Mouse (Mus musculus) E14TG2a.4 (cell line): ENCODE results near the gene Rnf157.

ENCODE experiments used
- H3K27me3 ChIP-seq: 2 replicates; pipeline ENCODE4 v1.6.1; 2014; ENCODE audit warnings: low read length, control low read depth; ENCODE audit not compliant: insufficient read depth
- H3K36me3 ChIP-seq: 2 replicates; pipeline ENCODE4 v1.6.1; 2014; ENCODE audit warnings: low read length, control low read depth; ENCODE audit not compliant: insufficient read depth
- H3K4me1 ChIP-seq: replicated peaks from 2 replicates; pipeline ENCODE4 v1.6.1; 2014; ENCODE audit warnings: low read depth, low read length, control low read depth
- H3K4me3 ChIP-seq: replicated peaks from 2 replicates; pipeline ENCODE4 v1.5.1; 2014; ENCODE audit warnings: mild to moderate bottlenecking, low read length
- H3K9me3 ChIP-seq: 2 replicates; pipeline ENCODE4 v1.6.1; 2014; ENCODE audit warnings: low read length, control low read depth
- CTCF ChIP-seq: conservative IDR thresholded peaks from 2 replicates; pipeline ENCODE4 v1.5.1; 2014; ENCODE audit warnings: low read length
- NANOG ChIP-seq: IDR thresholded peaks from 2 replicates; pipeline ENCODE4 v1.6.1; 2014; ENCODE audit warnings: borderline replicate concordance, low read length, mixed read lengths
- POU5F1 ChIP-seq: IDR thresholded peaks from 2 replicates; pipeline ENCODE4 v1.6.1; 2014; ENCODE audit warnings: low read length, borderline replicate concordance

The Rnf157 gene

GRCm38 (mm10) chr11:116423214-116423613 is 10.4 kb upstream of the Rnf157 start:
- TF ChIP-seq NANOG (no peak), POU5F1 (no peak), CTCF (no peak)
- H3K4me3 ChIP-seq, result no peak overlapping the region

GRCm38 (mm10) chr11:116422562-116422961 is 9.7 kb upstream of the Rnf157 start:
- peaks cover 83% of the 10 kb centered on the region for H3K4me1 ChIP-seq
- no peaks in the 10 kb centered on the region for H3K9me3 ChIP-seq
- H3K36me3 ChIP-seq, result no peaks in the 10 kb centered on the region
- H3K27me3 ChIP-seq, result no peaks in the 10 kb centered on the region
- no peak overlapping the region for H3K4me3 ChIP-seq
- no peak for TF ChIP-seq POU5F1
- no peak for TF ChIP-seq NANOG
- TF ChIP-seq CTCF, result no peak

More at GRCm38 (mm10) chr11:116423214-116423613, 10.4 kb upstream of the Rnf157 start:
- H3K36me3 ChIP-seq, result no peaks in the 10 kb centered on the region
- H3K4me1 ChIP-seq, result peaks cover 87% of the 10 kb centered on the region
- no peaks in the 10 kb centered on the region for H3K9me3 ChIP-seq
- H3K27me3 ChIP-seq, result no peaks in the 10 kb centered on the region

DNA sequence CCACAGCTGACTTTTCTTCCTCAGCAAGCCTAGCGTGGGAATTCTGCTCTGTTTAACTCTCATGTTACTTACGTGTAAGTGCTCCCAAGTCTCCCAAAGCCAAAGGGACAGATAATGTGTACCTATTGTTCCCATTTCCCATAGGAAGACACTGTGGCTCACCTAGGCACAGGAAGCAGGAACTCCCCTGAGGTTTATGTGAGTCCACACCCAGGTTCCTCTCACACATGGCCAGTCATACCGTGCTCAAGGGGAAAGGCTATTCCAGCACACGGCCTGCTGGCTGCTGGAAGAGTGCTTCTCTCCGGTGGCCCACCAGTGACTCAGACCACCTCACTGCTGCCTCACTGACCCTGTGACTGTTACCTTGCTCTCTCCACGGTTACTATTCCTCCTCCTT is 8.3 kb upstream of the Rnf157 start:
- H3K36me3 ChIP-seq, result no peaks in the 10 kb centered on the region
- TF ChIP-seq CTCF (no peak), POU5F1 (no peak), NANOG (no peak)
- peaks cover 71% of the 10 kb centered on the region for H3K4me1 ChIP-seq
- H3K9me3 ChIP-seq, result no peaks in the 10 kb centered on the region
- no peak overlapping the region for H3K4me3 ChIP-seq
- H3K27me3 ChIP-seq, result no peaks in the 10 kb centered on the region

- Histone ChIP-seq H3K4me3 (no peak overlapping the region), H3K4me1 (peaks cover 50% of the 10 kb centered on the region), H3K36me3 (no peaks in the 10 kb centered on the region), H3K9me3 (no peaks in the 10 kb centered on the region), H3K27me3 (peaks cover 10% of the 10 kb centered on the region)
- TF ChIP-seq NANOG, result no peak
- no peak for TF ChIP-seq POU5F1
- TF ChIP-seq CTCF, result no peak
Measured at GRCm38 (mm10) chr11:116418841-116419462, 6.1 kb upstream of the Rnf157 start.

DNA sequence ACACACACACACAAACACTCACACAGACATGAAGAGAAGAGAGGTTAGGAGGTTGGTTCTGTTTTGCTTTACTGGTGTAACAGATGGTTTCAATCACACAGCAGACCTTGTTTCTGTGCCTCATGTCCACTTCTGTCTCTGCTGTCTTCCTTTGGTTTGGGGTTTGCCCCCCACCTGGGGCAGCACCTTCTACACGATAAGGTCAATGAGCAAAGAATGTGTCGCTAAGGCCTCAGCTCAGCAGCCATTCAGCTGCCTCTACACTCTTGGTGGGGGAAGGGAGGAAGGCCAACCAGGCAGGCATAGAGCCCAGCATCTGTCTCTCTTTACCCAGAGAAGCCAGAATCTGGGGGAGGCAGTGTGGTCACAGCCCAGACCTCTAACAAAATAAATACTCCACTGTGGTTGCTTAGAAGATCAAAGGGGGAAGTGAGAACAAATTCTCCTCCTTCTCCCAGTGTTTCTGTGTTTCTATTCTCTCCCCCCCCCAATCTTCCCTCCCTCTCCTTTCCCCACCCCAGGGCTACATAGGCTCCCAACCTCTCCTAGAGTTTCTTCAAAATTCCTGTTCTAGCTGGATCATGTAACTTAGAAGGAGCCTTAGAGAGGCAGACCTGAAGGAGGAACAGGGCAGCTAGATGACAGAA is 5.5 kb upstream of the Rnf157 start:
- no peak for TF ChIP-seq NANOG
- no peak for TF ChIP-seq CTCF
- TF ChIP-seq POU5F1, result no peak
- peaks cover 47% of the 10 kb centered on the region for H3K4me1 ChIP-seq
- H3K9me3 ChIP-seq, result no peaks in the 10 kb centered on the region
- H3K4me3 ChIP-seq, result no peak overlapping the region
- peaks cover 13% of the 10 kb centered on the region for H3K27me3 ChIP-seq
- no peaks in the 10 kb centered on the region for H3K36me3 ChIP-seq

DNA sequence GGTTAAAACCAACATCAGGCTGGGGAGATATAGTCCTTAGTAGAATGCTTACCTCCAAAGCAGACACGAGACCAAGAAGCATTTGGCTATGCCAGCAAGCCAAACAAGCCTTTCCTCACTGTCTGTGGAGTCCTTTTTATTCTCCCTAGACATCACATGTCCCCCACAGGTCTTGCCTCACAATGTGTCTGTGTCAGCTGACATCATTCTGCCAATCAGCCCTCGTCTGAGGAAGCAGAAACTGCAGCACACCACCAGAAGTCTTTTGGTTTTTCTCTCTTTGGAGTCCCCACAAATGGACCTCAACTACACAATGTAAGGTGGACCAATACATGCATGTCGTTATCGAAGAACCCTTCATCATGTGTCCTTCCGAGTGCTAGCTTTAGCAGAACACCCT is 4.2 kb upstream of the Rnf157 start:
- H3K4me3 ChIP-seq, result no peak overlapping the region
- H3K36me3 ChIP-seq, result no peaks in the 10 kb centered on the region
- TF ChIP-seq POU5F1 (no peak), NANOG (no peak), CTCF (no peak)
- peaks cover 38% of the 10 kb centered on the region for H3K4me1 ChIP-seq
- H3K9me3 ChIP-seq, result no peaks in the 10 kb centered on the region
- peaks cover 19% of the 10 kb centered on the region for H3K27me3 ChIP-seq

DNA sequence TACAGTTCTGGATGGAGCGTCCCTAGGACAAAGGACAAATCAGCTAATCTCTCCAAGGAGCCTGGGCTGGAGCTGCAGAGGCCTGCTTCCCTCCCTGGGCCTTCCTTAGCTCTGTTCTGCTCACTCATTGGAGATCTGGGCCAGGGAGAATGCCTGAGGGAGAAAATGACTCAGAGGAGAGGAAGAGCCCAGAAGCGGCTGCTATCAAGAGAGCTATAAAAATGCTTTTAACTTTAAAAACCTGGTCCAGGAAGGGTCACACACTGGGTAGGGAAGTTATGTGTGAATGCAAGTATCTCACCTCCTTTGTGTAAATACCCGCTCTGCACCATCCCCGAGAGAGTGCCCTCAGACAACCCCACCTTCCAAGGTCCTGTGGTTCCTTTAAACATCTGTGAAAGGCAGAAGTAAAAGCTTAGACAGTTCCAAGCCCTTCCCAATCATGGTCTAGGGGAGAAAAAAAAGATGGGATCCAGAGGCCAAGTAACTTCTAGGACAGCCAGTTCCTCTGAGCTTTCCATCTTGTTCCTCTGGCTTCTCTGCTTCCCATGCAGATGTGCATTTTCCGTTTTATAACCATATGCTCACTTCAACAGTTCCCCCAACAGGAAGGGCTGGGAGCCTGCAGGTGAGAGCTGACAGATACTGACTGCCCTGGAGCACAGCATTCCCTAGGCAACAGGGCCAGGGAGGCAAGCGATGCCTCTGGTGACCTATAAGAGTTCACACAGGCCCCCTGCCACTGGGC is 3.5 kb upstream of the Rnf157 start:
- peaks cover 39% of the 10 kb centered on the region for H3K4me1 ChIP-seq
- H3K4me3 ChIP-seq, result no peak overlapping the region
- H3K36me3 ChIP-seq, result no peaks in the 10 kb centered on the region
- H3K9me3 ChIP-seq, result no peaks in the 10 kb centered on the region
- peaks cover 21% of the 10 kb centered on the region for H3K27me3 ChIP-seq
- TF ChIP-seq CTCF (no peak), POU5F1 (no peak), NANOG (no peak)

- TF ChIP-seq CTCF, result no peak
- TF ChIP-seq POU5F1, result no peak
- TF ChIP-seq NANOG, result no peak
- Histone ChIP-seq H3K9me3 (no peaks in the 10 kb centered on the region), H3K27me3 (peaks cover 21% of the 10 kb centered on the region), H3K4me3 (peak overlapping the region; percentile 83), H3K4me1 (peaks cover 29% of the 10 kb centered on the region), H3K36me3 (no peaks in the 10 kb centered on the region)
Measured at GRCm38 (mm10) chr11:116413631-116414022, 795 bp upstream of the Rnf157 start.
